Mouse (Mus musculus) intestine, postnatal 0 days (tissue): ENCODE results near the gene Ankib1. TPM values are rescaled to one million over a fixed set of nuclear protein-coding genes. Genes with fewer than 3 reads are reported as not detected.

Experiments used
- ATAC-seq: fragments of 200-750 bp; cut with Nextera tagmentation; 2 replicates; pipeline ENCODE4 v1.8.0; 2017; ENCODE audit warnings: mild to moderate bottlenecking, moderate TSS enrichment, moderate library complexity
- H3K27ac ChIP-seq: fragments of 300-500 bp; sonication (generic); 2 replicates; pipeline ENCODE4 v1.5.1; 2014; ENCODE audit warnings: mild to moderate bottlenecking, low read depth, low read length, moderate library complexity
- H3K27me3 ChIP-seq: fragments of 300-500 bp; sonication (generic); replicated peaks from 2 replicates; pipeline ENCODE4 v1.6.1; 2014; ENCODE audit warnings: low read length, mixed read lengths; ENCODE audit not compliant: control insufficient read depth, insufficient read depth
- H3K36me3 ChIP-seq: fragments of 300-500 bp; sonication (generic); 2 replicates; pipeline ENCODE4 v1.6.1; 2014; ENCODE audit warnings: mild to moderate bottlenecking, moderate library complexity; ENCODE audit not compliant: control insufficient read depth, insufficient read depth
- H3K4me1 ChIP-seq: fragments of 300-500 bp; sonication (generic); replicated peaks from 2 replicates; pipeline ENCODE4 v1.6.1; 2014; ENCODE audit warnings: antibody characterized with exemption, low read length, mixed read lengths; ENCODE audit not compliant: control insufficient read depth, insufficient read depth
- H3K4me2 ChIP-seq: fragments of 300-500 bp; sonication (generic); replicated peaks from 2 replicates; pipeline ENCODE4 v1.6.1; 2014; ENCODE audit warnings: low read depth, mild to moderate bottlenecking, moderate library complexity
- H3K4me3 ChIP-seq: fragments of 300-500 bp; sonication (generic); 2 replicates; pipeline ENCODE4 v1.5.1; 2014; ENCODE audit warnings: low read depth, low read length
- H3K9ac ChIP-seq: fragments of 300-500 bp; sonication (generic); 2 replicates; pipeline ENCODE4 v1.6.1; 2014; ENCODE audit warnings: mild to moderate bottlenecking, low read depth, low read length
- H3K9me3 ChIP-seq: fragments of 300-500 bp; sonication (generic); 2 replicates; pipeline ENCODE4 v1.6.1; 2016; ENCODE audit warnings: mixed run types; ENCODE audit not compliant: control insufficient read depth
- CTCF ChIP-seq: sonication (generic); IDR thresholded peaks from 2 replicates; pipeline ENCODE4 v1.5.1; 2016; ENCODE audit warnings: low read depth, mild to moderate bottlenecking, control low read depth, antibody characterized with exemption, moderate library complexity
- WGBS: fragments of 180-500 bp; shearing (Covaris S2); extraction: QIAGEN DNeasy Blood & Tissue Kit; methylation state at CpG from one replicate; pipeline ENCODE4 v1.1.7; 2014; 5-methylcytosine and 5-hydroxymethylcytosine counted together
- microRNA-seq: library from miRNA; unstranded; fragments of <30 nt; microRNA quantifications from one replicate; pipeline ENCODE4, GENCODE M21; 2016
- polyA plus RNA-seq: library from polyadenylated mRNA; unstranded; fragments of >200 nt; fragmentation: Nextera tagmentation; extraction: Ambion mirVana; gene quantifications from 2 replicates; pipeline ENCODE4 v1.2.1, GENCODE M21; 2015

Gene Ankib1
- polyA plus RNA-seq, 1 experiment from 2014 or later = 5.5 TPM

- Histone ChIP-seq H3K36me3 (peaks cover 35% of the 10 kb centered on the region), H3K9me3 (no peaks in the 10 kb centered on the region), H3K27me3 (no peaks in the 10 kb centered on the region), H3K9ac (no peak overlapping the region), H3K4me3 (no peak overlapping the region), H3K4me2 (no peak overlapping the region), H3K27ac (no peak overlapping the region), H3K4me1 (0 out of 2 replicates have a peak, but pooled peaks cover 3% of the 10 kb centered on the region)
- WGBS = 92% methylated on average over 6 of the region's 6 CpGs
- no peak for ATAC-seq
- no peak for TF ChIP-seq CTCF
These were observed 158.1 kb downstream of the Ankib1 start for GRCm38 (mm10) chr5:3644621-3645020.

Small RNA genes within 50 kb of the gene (microRNA-seq; reads per million reads assigned to microRNA genes)
- gene Gm22926 (not detected), gene Gm26238 (not detected)

Other genes with a start within 250 kb of the Ankib1 start
- 0.35 and 0.55 TPM in 2 replicates for gene 1700109H08Rik, start 231.4 kb downstream of the Ankib1 start, polyA plus RNA-seq
- 12.3 and 12.4 TPM in 2 replicates for gene Pex1, start 206.9 kb downstream of the Ankib1 start, polyA plus RNA-seq
- gene Rbm48, start 206.3 kb downstream of the Ankib1 start, polyA plus RNA-seq = 5.8 and 6.5 TPM in 2 replicates
- gene Tmbim7, start 151.7 kb downstream of the Ankib1 start, polyA plus RNA-seq = not detected in 2 replicates
- gene Gatad1, start 145.7 kb downstream of the Ankib1 start, polyA plus RNA-seq = 41.2 and 41.8 TPM in 2 replicates
- gene Krit1, start 259 bp upstream of the Ankib1 start, polyA plus RNA-seq = 14.0 and 17.7 TPM in 2 replicates
- not detected in 2 replicates for gene Lrrd1, start 42.2 kb upstream of the Ankib1 start, polyA plus RNA-seq
- gene Mterf1a, start 91.0 kb upstream of the Ankib1 start, polyA plus RNA-seq = 3.3 TPM in 2 replicates
- gene Akap9, start 125.1 kb upstream of the Ankib1 start, polyA plus RNA-seq = 79.1 and 93.2 TPM in 2 replicates